Mouse (Mus musculus): Measurements from ENCODE around the gene Lyrm7.

DNA sequence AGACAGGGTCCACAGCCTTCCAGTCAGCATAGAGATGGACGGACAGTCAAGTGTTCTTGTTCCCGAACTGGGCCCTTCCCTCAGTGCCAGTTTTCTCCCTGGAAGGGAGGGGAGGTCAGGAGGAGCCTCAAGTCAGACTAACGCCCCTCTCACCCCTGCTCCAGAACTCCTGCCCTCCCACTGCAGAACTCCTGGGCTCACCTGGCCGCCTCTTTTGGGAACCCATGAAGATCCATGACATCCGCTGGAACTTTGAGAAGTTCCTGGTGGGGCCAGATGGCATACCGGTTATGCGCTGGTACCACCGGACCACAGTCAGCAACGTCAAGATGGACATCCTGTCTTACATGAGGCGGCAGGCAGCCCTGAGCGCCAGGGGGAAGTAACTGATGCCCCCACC, 48.6 kb upstream of the Lyrm7 start:
- TF ChIP-seq CTCF (IDR thresholded peaks at IDR 0.05; ENCODE audit: insufficient read depth, low read depth, low read length) (no peak), POLR2A (IDR thresholded peaks at IDR 0.05; ENCODE audit: insufficient read depth, low read depth, low read length) (no peak)

All from olfactory bulb, adult 2 months (tissue).